Mouse (Mus musculus) left cerebral cortex, adult 2 months (tissue): ENCODE results near the gene Troap. TPM values are rescaled to one million over a fixed set of nuclear protein-coding genes. Genes with fewer than 3 reads are reported as not detected.
A peak's percentile ranks its signal among the peaks of the same experiment; 100 is the strongest.

Experiments used
- DNase-seq, 2 experiments: peaks; one replicate each; pipeline ENCODE4 v3.0.0; 2021 to 2022; ENCODE audit warnings: low spot score in 2 of 2, mixed read lengths in 1 of 2; ENCODE audit errors: extremely low spot score in 1 of 2
- H3K27ac ChIP-seq: fragments of 200-600 bp; 2 replicates; pipeline ENCODE4 v1.8.1; 2022
- H3K4me3 ChIP-seq: fragments of 200-600 bp; 2 replicates; pipeline ENCODE4 v1.8.1; 2022
- CTCF ChIP-seq: fragments of 200-600 bp; IDR thresholded peaks from 2 replicates; pipeline ENCODE4 v1.8.1; 2022; ENCODE audit warnings: antibody characterized with exemption, mild to moderate bottlenecking, moderate library complexity
- intact Hi-C: fragments of 180-260 bp; cut with DNase I; formaldehyde crosslinking; loops from one replicate; pipeline ENCODE4 v1.15.1; 2025
- long read RNA-seq, 2 experiments: library from polyadenylated mRNA; stranded (forward); transcript quantifications; one replicate each; pipeline ENCODE4 v2.0.0; 2021; ENCODE audit warnings: borderline mapping rate in 2 of 2
- total RNA-seq, 2 experiments: library from RNA; stranded (reverse); gene quantifications; 2 replicates each; pipeline ENCODE4 v1.2.3; 2021

Troap gene
- under 1 TPM in 1 of 2 experiments, not detected in 1; 0.72 TPM for total RNA-seq
- long read RNA-seq, experiment 1 = 0 reads
- long read RNA-seq, experiment 2 = 0 reads

DNA sequence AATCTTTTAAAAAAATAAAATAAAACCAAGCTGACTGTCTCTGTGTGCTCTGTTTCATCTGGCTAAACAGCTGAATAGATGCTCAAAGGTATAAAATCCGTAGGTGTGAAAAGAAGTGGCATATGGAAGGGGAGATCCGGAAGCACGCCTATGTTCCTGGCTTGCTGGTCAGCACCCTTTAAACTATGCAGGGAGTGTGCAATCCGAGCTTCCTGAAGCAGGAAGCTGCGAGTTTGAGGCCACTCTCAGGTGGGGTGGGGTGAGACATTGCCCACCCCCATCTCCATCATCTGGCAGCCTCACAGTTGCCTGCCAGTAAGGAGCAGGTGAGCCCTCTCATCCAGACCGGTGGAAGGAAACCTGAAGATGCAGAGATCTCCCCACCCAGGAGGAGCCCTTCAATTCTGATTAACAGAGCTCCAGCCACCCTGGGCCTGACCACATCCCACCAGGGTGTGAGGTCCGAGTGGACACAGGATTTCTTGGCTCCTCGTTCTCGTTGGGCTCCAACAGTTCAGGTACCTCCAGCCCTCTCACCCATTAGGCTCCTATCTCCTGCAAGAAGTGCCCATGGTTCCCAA lies at the start of gene Troap:
Troap (plus strand) TSS at position 557 of the 581 bp plus-strand sequence.
- intact Hi-C loops = no loop called here
- H3K27ac ChIP-seq = peak within 1 kb of the TSS; percentile 95
- peak within 1 kb of the TSS; percentile 51 for H3K4me3 ChIP-seq
- DNase-seq = no peak
- TF ChIP-seq CTCF = no peak

DNA sequence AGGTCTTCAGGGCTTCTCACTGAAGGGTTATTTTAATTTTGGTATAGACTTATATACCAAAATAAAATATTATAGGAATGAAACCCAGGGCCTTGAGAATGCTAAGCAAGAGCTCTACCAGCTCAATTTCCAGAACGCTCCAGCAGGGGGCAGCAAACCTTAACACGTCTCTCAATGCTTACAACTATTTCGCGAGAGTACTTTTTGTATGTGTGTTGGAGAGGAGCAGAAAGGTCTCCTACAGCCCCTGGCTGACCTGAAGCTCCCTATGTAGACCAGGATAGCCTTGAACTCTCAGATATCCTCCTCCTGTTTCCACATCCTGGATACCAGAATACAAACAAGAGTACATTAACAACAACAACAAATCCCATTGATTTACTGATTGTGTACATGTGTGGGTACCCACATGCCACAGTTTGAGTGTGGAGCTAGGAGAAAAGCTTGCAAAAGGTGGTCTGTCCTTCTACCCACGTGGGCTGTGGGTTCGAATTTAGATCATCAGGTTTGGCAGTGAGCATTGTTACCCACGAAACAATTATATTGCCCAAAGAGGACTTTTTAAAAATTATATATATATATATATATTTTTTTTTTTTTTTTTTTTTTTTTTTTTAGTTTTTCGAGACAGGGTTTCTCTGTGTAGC lies 49.6 kb upstream of the Troap start:
- H3K4me3 ChIP-seq = no peak overlapping the region
- peak; percentile 93 for TF ChIP-seq CTCF
- H3K27ac ChIP-seq = no peak overlapping the region
- intact Hi-C loops = no loop called here
- DNase-seq = peak; percentile 60 to 79

DNA sequence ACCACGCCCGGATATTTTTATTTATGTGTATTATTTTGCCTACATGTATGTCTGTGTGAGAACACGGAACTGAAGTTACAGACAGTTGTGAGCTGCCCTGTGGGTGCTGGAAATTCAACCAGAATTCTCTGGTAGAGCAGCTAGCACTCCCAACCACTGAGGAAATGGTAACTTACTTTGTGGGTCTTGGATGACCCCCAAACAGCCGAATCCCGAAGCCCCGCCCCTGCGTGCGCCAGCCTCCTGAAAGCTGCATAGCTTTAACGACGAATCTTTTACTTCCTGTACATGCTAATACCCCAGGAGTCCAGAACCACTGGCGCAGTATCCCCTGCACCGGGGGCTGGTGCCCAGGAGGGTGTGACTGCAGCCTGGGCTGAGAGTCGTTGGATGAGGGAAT lies 49.0 kb upstream of the Troap start:
- Histone ChIP-seq H3K4me3 (no peak overlapping the region), H3K27ac (no peak overlapping the region)
- DNase-seq = no peak
- TF ChIP-seq CTCF = no peak
- intact Hi-C loops = no loop called here

DNA sequence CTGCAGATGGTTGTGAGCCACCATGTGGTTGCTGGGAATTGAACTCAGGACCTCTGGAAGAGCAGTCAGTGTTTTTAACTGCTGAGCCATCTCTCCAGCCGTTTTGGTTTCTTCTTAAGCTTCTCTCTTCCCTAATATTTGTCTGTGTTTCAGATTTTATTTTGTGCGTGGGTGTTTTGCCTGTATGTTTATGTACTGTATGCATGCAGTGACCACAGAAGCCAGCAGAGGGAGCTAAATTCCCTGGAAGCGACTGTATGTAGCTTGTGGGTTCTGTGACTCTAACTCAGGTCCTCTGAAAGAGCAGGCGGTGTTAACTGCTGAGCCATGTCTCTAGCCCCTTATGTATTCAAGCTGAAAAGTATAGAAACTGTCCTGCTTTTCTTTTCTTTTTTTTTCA lies 48.1 kb upstream of the Troap start:
- intact Hi-C loops = no loop called here
- H3K27ac ChIP-seq = no peak overlapping the region
- TF ChIP-seq CTCF = peak; percentile 45
- DNase-seq = no peak
- no peak overlapping the region for H3K4me3 ChIP-seq

DNA sequence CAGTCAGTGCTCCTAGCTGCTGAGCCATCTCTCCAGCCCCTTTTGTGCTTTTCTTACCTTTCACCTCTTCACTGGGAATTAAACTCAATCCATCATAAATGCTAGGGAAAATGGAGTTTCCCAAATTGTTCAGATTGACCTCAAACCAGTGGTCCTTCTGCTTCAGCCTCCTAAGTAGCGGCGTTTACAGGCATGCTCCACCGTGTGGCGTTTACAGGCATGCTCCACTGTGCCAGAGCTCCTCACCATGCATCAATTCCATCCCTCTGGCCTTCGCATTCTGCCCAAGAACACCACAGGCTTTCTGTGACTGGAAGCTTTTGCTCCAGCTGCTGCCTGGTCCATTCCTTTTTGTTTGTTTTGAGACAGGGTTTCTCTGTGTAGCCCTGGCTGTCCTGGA lies 47.3 kb upstream of the Troap start:
- intact Hi-C loops = no loop called here
- DNase-seq = no peak
- H3K27ac ChIP-seq = no peak overlapping the region
- TF ChIP-seq CTCF = no peak
- no peak overlapping the region for H3K4me3 ChIP-seq

DNA sequence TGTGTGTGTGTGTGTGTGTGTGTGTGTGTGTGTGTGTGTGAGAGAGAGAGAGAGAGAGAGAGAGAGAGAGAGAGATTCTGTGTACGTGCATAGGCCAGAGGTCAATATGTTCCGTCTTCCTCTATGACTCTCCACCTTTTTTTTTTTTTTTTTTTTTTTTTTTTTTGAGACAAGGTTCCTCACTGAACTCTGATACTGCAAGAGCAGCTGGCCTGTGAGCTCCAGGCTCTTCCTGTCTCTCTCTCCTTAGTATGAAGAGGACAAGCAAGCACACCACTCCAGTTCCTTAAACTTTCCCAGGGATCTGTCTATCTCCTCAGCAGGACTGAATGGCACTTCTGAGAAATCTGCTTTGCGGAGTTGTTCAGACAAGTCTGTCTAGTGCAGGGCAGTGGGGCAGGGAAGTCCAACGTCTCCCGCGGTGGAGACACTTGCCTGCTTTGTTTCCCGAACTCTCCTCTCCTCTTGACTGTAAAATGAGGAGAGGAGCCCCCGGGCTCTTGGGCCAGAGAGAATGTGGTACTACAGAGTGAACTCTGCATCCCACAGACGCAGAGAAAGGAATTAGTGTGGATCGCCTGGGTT lies 45.4 kb upstream of the Troap start:
- intact Hi-C loops = no loop called here
- no peak for TF ChIP-seq CTCF
- Histone ChIP-seq H3K27ac (no peak overlapping the region), H3K4me3 (no peak overlapping the region; the same call in 1 of the 2 replicates)
- no peak for DNase-seq

DNA sequence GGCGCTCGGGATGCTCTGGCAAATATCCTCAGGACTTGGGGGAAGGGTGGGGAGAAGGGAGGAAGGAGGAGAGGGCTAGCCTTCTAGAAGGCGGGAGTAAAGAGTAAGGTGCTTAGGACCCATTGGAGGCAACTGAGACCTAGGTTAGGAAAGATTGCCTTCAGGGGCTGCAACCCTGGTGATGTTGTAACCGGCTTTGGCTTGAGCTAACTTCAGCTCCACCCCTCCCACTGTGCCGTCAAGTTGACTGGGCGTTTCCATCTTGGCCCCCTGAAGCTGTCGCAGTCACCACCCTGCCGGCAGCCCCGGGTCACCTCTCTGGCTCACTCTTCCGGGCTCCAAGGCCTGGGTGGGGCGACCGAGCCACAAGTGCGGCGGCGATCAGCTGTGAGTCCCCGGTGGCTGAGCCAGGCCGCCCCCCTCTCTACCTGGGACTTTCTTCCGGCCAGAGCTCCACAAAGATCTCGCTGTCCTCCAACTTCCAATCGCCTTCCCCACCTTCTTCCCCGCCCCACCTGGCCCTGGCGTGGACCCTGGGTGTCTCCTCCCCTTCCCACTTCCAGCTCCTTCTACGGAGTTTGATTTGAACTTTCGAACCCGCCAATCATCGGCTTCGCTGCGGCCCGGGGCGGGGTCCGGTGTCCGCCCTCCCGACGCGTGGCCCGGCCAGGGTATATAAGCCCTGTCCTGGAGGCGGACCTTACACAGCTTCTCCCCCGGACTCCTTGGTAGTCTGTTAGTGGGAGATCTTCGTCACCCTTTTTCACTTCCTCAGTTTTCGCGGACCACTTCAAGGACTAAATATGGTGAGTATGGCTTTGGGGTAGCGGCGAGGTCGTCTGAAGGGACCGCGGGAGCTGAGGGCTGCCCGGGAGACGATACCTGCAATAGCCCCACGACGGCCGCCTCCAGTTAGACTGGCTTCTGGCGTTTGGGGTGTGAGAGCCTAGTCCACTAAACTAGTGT lies 44.5 kb upstream of the Troap start, which contains the start of gene Tuba1c:
Tuba1c (plus strand) TSS at position 273 of the 966 bp plus-strand sequence.
- intact Hi-C loops = no loop called here
- Histone ChIP-seq H3K4me3 (peak within 1 kb of the TSS; percentile 37), H3K27ac (no peak within 1 kb of the TSS)
- peak in 1 of 2 experiments; percentile 35 for DNase-seq
- no peak for TF ChIP-seq CTCF

DNA sequence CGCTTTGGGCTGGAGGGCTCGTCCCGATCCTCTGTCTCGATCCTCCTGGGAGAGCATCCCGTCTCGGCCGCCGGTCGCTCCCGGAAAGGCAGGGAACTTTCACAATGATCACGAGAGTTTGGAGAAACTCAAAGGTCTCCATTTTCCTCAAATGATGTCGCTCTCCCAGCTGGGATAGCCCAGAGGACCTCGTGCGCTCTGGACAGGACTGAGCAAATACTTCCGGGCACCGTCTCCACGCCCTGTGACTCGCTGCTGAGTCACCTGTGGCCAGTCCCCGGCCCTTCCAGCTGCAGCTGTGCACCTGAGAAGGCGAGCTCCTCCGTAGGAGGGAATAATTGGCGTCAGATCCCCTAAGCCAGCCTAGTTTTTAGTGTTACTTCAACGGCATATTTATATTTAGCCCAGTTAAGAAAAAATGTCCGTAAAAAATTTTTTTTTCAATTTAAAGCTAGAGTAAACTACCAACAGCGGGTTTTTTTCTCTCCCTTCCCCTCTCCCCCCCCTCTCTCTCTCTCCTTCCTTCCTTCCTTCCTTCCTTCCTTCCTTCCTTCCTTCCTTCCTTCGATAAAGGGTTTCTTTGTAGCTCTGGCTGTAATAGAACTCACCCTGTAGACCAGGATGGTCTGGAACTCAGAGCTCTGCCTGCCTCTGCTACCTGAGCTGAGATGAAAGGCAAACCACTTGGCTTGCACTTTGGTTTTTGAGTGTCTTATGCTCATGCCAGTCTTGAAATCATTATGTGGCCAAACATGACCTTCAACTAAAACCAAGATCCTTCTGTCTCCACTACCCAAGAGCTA lies 43.6 kb upstream of the Troap start:
- peak overlapping the region; percentile 37 for H3K4me3 ChIP-seq
- intact Hi-C loops = no loop called here
- DNase-seq = no peak
- no peak overlapping the region for H3K27ac ChIP-seq
- no peak for TF ChIP-seq CTCF

DNA sequence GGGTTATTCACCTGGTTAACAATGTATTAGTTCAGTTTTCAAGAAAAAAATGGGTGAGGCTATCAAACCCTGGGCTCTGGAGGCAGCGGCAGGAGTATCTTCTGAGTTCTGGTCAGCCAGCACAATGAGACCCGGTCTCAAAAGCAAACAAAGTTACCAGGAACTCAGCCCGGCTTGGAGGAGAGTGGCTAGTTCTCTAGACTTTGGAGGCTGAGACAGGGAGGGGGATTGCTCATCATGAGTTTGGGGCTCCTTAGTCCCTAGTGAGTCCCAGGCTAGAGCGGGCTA lies 43.0 kb upstream of the Troap start:
- TF ChIP-seq CTCF = no peak
- Histone ChIP-seq H3K27ac (no peak overlapping the region), H3K4me3 (no peak overlapping the region)
- DNase-seq = no peak
- intact Hi-C loops = no loop called here

DNA sequence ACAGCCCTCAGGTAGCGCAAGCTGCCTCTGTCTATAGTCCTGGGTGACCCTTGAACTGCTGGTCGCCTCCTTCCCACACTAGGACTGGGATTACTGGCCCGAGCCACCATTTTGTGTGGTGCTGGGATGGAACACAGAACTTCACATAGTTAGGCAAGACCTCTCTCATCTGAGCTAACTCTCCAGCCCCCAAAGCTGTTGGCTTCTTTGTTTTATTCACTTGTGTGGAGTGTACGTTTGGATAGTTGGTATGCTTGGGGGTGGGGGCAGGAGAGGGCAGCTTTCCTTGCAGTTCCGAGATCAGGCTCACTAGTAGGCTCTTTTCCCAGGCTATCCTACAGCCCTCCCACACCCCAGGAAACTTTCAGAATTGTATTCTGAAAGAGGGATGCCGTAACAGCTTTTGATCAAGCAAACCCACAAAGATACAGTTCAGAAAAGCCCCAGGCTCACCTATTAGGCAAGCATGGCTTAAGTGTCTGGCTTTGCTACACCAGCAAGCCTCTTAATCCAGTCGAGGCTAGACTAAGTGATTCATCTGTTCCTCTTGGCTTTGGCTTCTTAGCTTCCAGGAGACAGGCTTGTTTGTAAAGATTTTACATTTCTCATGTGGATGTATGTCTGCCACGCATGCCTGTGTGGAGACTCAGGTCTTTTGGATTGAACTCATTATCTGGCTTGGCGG lies 42.2 kb upstream of the Troap start:
- no peak overlapping the region for H3K4me3 ChIP-seq
- intact Hi-C loops = no loop called here
- no peak for DNase-seq
- no peak overlapping the region for H3K27ac ChIP-seq
- TF ChIP-seq CTCF = no peak
